Mouse (Mus musculus) kidney, embryonic 15.5 days (tissue): Measurements from ENCODE around the gene Ttc39b. TPM values are rescaled to one million over a fixed set of nuclear protein-coding genes. Genes with fewer than 3 reads are reported as not detected.

Source experiments
- ATAC-seq: fragments of 200-750 bp; cut with Nextera tagmentation; replicated peaks from 2 replicates; pipeline ENCODE4 v1.8.0; 2017; ENCODE audit warnings: moderate TSS enrichment; ENCODE audit not compliant: low FRiP score
- H3K27ac ChIP-seq: fragments of 300-500 bp; sonication (generic); 2 replicates; pipeline ENCODE4 v1.5.1; 2015; ENCODE audit warnings: mild to moderate bottlenecking, inconsistent platforms
- H3K27me3 ChIP-seq: fragments of 300-500 bp; sonication (generic); 2 replicates; pipeline ENCODE4 v1.6.1; 2015; ENCODE audit warnings: inconsistent platforms
- H3K36me3 ChIP-seq: fragments of 300-500 bp; sonication (generic); 2 replicates; pipeline ENCODE4 v1.6.1; 2015; ENCODE audit warnings: inconsistent platforms
- H3K4me1 ChIP-seq: fragments of 300-500 bp; sonication (generic); 2 replicates; pipeline ENCODE4 v1.6.1; 2015; ENCODE audit warnings: inconsistent platforms
- H3K4me2 ChIP-seq: fragments of 300-500 bp; sonication (generic); 2 replicates; pipeline ENCODE4 v1.6.1; 2015; ENCODE audit warnings: moderate library complexity, mild to moderate bottlenecking, inconsistent platforms
- H3K4me3 ChIP-seq: fragments of 300-500 bp; sonication (generic); replicated peaks from 2 replicates; pipeline ENCODE4 v1.5.1; 2015; ENCODE audit warnings: mild to moderate bottlenecking, inconsistent platforms
- H3K9ac ChIP-seq: fragments of 300-500 bp; sonication (generic); 2 replicates; pipeline ENCODE4 v1.6.1; 2015; ENCODE audit warnings: mild to moderate bottlenecking, inconsistent platforms
- H3K9me3 ChIP-seq: fragments of 300-500 bp; sonication (generic); replicated peaks from 2 replicates; pipeline ENCODE4 v1.6.1; 2016; ENCODE audit warnings: inconsistent platforms
- WGBS: fragments of 180-500 bp; shearing (Covaris S2); methylation state at CpG from one replicate; pipeline ENCODE4 v1.1.7; 2015; ENCODE audit warnings: mixed read lengths; 5-methylcytosine and 5-hydroxymethylcytosine counted together
- polyA plus RNA-seq: library from polyadenylated mRNA; unstranded; fragments of >200 nt; fragmentation: Nextera tagmentation; extraction: Ambion mirVana; gene quantifications from 2 replicates; pipeline ENCODE4 v1.2.1, GENCODE M21; 2015

Ttc39b gene
- polyA plus RNA-seq, 1 experiment from 2014 or later = 2.0 TPM

DNA sequence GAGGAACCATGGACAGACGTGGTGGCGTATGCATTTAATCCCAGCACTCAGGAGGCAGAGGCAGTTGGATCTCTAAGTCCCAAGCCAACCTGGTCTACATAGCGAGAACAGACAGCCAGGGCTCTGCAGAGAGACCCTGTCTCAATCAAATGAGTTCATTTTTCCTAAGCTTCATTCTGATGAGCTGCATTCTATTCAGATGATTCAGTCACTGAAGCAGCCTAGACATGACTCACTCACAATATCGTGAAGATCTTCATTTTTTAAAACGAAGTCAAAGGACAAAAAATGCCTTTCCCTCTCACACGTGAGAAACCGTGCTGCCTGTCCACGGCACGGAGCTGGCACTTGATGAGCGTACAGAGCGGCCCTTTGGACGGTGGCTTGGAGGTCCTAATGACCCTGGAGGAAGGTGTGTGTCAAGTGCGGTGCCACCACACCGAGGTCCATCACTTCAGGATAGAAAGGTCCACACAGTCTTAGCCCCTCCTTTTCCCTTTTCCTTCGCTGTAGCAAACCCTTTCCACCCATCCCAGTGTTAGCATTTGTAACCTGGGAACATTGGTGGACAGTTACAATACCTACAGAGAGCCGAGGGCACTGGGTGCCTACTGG, 21.8 kb downstream of the Ttc39b start:
- no peak overlapping the region for H3K4me2 ChIP-seq
- no peaks in the 10 kb centered on the region for H3K27me3 ChIP-seq
- 88% methylated on average over 16 of the region's 16 CpGs for WGBS
- H3K9me3 ChIP-seq = no peaks in the 10 kb centered on the region
- H3K4me3 ChIP-seq = no peak overlapping the region
- ATAC-seq = no peak
- peaks cover 10% of the 10 kb centered on the region; the same call in 1 of the 2 replicates for H3K4me1 ChIP-seq
- no peak overlapping the region for H3K9ac ChIP-seq
- H3K36me3 ChIP-seq = no peaks in the 10 kb centered on the region
- H3K27ac ChIP-seq = no peak overlapping the region

DNA sequence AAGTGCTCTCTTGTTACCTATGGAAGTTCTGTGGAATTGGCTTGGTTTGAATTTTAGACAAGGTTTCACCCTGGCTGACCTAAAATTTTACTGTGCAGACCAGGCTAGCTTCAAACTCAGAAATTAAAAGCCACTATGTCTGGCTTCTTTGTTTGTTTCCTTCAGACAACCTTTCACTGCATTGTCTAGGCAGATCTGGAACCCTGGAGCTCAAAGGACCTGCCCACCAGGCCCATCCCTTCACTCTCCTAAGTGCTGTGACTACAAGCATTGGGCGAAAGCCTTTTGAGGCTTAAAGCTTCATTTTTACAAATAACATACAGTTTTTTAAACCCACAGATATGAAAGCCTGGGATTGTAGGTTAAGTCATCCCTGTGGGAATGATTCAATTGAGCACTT, 22.3 kb downstream of the Ttc39b start:
- no peak for ATAC-seq
- H3K4me1 ChIP-seq = peaks cover 10% of the 10 kb centered on the region; the same call in 1 of the 2 replicates
- no peak overlapping the region for H3K9ac ChIP-seq
- 97% methylated on average over 1 of the region's 1 CpGs for WGBS
- no peak overlapping the region for H3K27ac ChIP-seq
- no peaks in the 10 kb centered on the region for H3K9me3 ChIP-seq
- H3K36me3 ChIP-seq = no peaks in the 10 kb centered on the region
- no peaks in the 10 kb centered on the region for H3K27me3 ChIP-seq
- no peak overlapping the region for H3K4me2 ChIP-seq
- no peak overlapping the region for H3K4me3 ChIP-seq

DNA sequence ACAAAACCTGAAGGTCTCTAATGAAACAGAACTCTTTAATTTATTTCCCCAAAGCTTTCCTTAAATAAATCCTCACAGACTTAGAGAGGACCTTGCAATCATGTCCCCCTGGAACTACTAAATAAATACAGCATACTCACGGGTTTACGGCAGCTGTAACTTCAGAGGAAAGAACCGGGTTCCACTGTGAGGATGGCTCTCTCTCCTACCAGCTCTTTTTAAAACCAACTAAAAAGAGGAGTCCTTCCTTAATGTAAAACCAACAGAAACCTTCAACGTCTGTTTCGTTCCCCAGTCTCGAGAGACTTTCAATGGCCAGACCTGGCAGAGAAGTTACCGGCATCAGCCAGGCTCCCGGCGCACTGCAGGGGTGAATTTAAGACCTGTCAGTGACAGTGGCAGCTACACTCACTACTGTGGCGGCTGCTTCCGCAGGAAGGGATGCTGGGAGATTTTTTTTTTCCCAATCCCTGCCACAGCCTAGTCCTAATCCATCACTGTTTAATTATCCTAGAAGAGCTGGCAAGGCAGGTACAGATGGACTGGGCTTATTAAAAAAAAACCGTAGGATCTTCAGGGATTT, 39.2 kb downstream of the Ttc39b start:
- 2% methylated on average over 12 of the region's 12 CpGs for WGBS
- H3K9ac ChIP-seq = peak overlapping the region; percentile 5; the same call in 1 of the 2 replicates
- peaks cover 25% of the 10 kb centered on the region for H3K4me1 ChIP-seq
- peak overlapping the region; percentile 67 for H3K4me2 ChIP-seq
- H3K27ac ChIP-seq = no peak overlapping the region
- H3K36me3 ChIP-seq = no peaks in the 10 kb centered on the region
- ATAC-seq = peak; percentile 52; the same call in 1 of the 2 replicates
- H3K4me3 ChIP-seq = peak overlapping the region; percentile 39
- no peaks in the 10 kb centered on the region for H3K9me3 ChIP-seq
- 0 out of 2 replicates have a peak, but pooled peaks cover 3% of the 10 kb centered on the region for H3K27me3 ChIP-seq

DNA sequence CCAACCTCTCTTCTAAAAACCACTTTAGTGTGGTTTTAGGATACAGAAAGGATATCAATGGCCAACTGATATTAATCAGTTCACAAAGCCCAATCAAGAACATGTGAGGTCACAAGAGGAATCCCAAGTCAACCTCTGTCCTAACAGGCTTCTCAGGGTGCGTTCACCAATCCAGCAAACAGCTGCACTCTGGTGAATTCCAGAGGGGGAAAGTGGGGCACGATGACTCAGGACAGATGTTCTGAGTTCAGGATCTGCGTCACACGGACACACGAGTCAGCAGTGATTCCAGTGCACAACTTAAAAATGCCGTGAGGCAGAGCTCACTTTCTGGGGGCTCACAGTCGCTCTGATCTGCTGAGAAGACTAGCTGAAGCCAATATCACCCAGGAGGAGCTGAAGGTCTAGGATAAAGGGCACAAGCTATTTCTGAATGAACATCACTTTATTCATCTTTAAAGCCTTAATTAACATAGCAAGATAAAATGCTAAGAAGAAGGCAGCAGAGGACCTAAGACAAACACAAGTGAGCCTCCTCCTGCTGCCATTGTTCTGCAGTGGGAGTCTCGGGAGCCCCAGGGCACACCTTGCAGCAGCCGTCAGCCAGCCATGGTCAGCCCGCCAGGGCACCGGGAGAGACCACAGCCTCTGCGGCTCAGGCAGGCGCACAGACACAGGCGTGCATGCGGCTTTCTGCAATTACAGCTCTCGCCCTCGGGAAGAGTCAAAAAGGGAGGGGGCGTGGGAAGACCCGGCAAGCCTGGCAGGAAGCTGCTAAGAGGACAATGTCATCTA, 39.9 kb downstream of the Ttc39b start:
- Histone ChIP-seq H3K9ac (peak overlapping the region; percentile 5; the same call in 1 of the 2 replicates), H3K4me3 (peak overlapping the region; percentile 39), H3K36me3 (no peaks in the 10 kb centered on the region), H3K4me2 (peak overlapping the region; percentile 67), H3K4me1 (peaks cover 25% of the 10 kb centered on the region), H3K27me3 (0 out of 2 replicates have a peak, but pooled peaks cover 3% of the 10 kb centered on the region), H3K27ac (no peak overlapping the region), H3K9me3 (no peaks in the 10 kb centered on the region)
- ATAC-seq = peak; percentile 79
- WGBS = 20% methylated on average over 19 of the region's 19 CpGs

DNA sequence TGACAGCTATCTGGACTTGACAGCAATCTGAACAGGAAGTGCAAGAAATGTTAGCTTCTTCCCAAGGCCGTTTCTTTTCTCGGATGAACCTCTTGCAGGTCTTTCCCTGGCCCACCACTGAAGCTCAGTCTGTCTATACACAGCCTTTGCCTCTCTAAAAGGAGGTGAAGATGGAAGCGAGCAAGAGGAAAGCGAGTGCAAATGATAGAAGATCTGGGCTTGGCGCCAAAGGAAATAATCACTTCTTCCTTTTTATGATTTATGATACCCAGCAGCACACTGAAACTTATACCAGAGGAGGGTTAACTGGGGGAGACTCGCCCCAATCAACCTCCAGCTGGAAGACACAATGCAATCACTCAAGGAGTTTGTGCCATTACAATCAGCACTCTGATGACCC, 41.6 kb downstream of the Ttc39b start:
- Histone ChIP-seq H3K36me3 (no peaks in the 10 kb centered on the region), H3K9me3 (no peaks in the 10 kb centered on the region), H3K9ac (no peak overlapping the region), H3K4me3 (no peak overlapping the region), H3K27ac (no peak overlapping the region), H3K4me2 (no peak overlapping the region), H3K27me3 (0 out of 2 replicates have a peak, but pooled peaks cover 3% of the 10 kb centered on the region), H3K4me1 (peaks cover 25% of the 10 kb centered on the region)
- peak; percentile 50; the same call in 1 of the 2 replicates for ATAC-seq
- 30% methylated on average over 6 of the region's 6 CpGs for WGBS

DNA sequence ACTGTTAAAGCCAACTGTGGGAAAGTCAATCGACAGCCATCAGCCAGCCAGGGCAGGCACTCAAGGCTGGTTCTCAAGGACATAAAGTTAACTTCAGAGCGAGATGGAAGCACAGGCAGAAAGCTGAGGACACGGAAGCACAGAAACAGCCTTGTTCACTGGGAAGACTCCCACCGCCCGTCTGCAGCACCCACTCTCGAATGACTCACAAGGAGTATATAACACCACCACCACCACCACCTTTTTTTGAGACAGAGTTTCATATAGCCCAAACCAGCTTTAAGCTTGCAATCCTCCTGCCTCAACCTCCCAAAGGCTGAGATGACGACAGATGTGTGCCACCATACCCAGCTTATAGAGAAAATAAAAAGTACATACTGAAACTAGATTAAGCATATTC, 44.8 kb downstream of the Ttc39b start:
- 82% methylated on average over 7 of the region's 7 CpGs for WGBS
- H3K9ac ChIP-seq = no peak overlapping the region
- H3K27me3 ChIP-seq = 0 out of 2 replicates have a peak, but pooled peaks cover 6% of the 10 kb centered on the region
- no peaks in the 10 kb centered on the region for H3K9me3 ChIP-seq
- no peak overlapping the region for H3K4me2 ChIP-seq
- peaks cover 14% of the 10 kb centered on the region for H3K4me1 ChIP-seq
- H3K4me3 ChIP-seq = no peak overlapping the region
- no peak for ATAC-seq
- H3K36me3 ChIP-seq = no peaks in the 10 kb centered on the region
- no peak overlapping the region for H3K27ac ChIP-seq

DNA sequence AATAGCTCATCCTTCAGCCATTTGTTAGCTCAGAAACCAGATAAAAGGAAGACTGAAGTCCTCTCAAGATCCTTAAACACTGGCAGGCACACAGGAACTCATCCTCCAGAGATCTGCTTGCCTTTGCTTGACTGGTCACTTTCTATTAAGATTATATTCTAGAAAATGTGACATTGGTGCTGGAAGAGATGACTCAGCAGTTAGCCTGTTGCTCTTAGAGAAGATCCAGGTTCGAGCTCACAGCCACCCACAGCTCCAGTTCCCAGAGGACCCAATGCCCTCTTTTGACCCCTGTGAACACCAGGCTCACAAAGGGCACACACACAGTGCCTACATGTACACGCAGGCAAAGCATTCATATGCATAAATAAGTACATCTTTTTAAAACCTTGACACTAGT, 49.8 kb downstream of the Ttc39b start:
- Histone ChIP-seq H3K9ac (no peak overlapping the region), H3K4me3 (no peak overlapping the region), H3K27me3 (0 out of 2 replicates have a peak, but pooled peaks cover 3% of the 10 kb centered on the region), H3K36me3 (no peaks in the 10 kb centered on the region), H3K27ac (no peak overlapping the region), H3K4me1 (no peaks in the 10 kb centered on the region), H3K9me3 (no peaks in the 10 kb centered on the region), H3K4me2 (no peak overlapping the region)
- 66% methylated on average over 2 of the region's 2 CpGs for WGBS
- no peak for ATAC-seq

DNA sequence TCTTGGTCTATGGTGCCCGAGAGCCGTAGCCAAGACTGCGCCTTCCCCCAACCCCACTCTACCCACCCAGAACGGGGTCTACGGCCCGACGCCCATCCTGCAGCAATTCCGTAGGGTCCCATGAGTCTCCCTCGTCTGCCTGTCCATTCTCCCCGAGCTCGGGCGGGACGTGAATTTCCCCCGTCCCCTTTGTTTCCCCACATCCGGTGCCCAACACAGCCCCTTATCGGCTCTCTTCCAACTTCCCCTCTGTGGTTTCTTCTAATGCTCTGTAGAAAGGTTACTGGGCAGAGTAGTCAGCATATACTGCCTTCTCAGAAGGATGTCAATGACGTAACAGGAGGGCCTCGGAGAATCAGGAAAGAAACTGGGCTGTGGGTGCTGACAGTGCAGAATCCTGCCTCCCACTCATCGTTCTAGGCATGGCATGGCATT, 50.4 kb downstream of the Ttc39b start:
- H3K4me1 ChIP-seq = no peaks in the 10 kb centered on the region
- H3K27me3 ChIP-seq = 0 out of 2 replicates have a peak, but pooled peaks cover 3% of the 10 kb centered on the region
- H3K9ac ChIP-seq = no peak overlapping the region
- no peak overlapping the region for H3K4me2 ChIP-seq
- no peak for ATAC-seq
- H3K9me3 ChIP-seq = no peaks in the 10 kb centered on the region
- no peak overlapping the region for H3K4me3 ChIP-seq
- 87% methylated on average over 19 of the region's 19 CpGs for WGBS
- no peaks in the 10 kb centered on the region for H3K36me3 ChIP-seq
- no peak overlapping the region for H3K27ac ChIP-seq

DNA sequence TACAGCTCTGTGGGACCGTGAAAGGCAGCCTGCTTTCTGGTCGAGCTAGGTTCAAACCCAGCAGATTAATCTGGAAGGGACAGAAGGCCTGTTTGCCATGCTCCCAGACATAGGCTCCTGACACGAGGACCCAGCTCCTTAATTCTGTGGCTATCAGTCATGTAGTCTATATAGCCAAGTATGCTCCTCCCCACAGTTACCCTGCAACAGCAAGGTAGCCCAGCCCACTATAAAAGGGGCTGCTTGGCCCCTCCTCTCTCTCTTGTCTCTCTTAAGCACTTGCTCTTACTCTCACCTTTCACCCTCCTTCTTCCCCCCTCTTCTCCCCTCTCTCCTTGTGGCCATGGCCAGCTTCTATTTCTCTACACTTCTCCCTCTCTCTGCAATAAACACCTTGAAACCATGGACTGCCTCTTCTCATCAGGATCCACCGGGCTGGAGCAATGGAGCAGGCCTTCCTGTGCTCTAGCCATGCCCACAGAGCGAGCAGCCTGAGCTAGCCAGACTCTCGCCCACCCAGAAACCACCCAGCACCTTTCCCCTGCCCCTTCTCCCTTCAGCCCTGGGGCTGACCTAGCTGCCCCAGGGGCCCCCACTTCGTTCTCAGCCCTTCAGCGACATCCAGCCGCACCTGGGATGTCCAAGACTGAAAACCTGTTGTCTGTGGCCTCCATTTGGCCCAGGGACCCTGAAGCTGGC, 51.0 kb downstream of the Ttc39b start:
- Histone ChIP-seq H3K27ac (no peak overlapping the region), H3K36me3 (no peaks in the 10 kb centered on the region), H3K27me3 (0 out of 2 replicates have a peak, but pooled peaks cover 3% of the 10 kb centered on the region), H3K9me3 (no peaks in the 10 kb centered on the region), H3K9ac (no peak overlapping the region), H3K4me1 (no peaks in the 10 kb centered on the region), H3K4me3 (no peak overlapping the region), H3K4me2 (no peak overlapping the region)
- ATAC-seq = no peak
- WGBS = 80% methylated on average over 9 of the region's 9 CpGs

DNA sequence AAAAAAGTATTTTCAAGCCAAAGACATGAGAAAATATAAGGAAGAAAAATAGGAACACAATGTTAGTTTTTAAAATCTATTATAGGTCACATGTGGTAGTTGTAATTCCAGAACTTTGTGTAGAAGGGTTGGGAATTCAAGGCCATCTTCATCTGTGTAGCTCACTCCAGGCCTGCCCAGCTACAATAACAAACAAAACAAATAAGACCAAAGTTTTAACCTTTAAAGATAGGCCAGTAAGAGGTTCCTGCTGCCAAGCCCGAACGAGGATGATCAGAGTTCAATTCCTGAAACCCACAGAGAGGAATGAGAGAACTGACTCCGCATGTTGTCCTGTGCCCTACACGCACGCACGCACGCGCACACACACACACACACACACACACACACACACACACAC, 53.6 kb downstream of the Ttc39b start:
- H3K27me3 ChIP-seq = no peaks in the 10 kb centered on the region
- 96% methylated on average over 8 of the region's 8 CpGs for WGBS
- no peak for ATAC-seq
- H3K4me1 ChIP-seq = no peaks in the 10 kb centered on the region
- no peaks in the 10 kb centered on the region for H3K9me3 ChIP-seq
- no peaks in the 10 kb centered on the region for H3K36me3 ChIP-seq
- H3K9ac ChIP-seq = no peak overlapping the region
- no peak overlapping the region for H3K4me3 ChIP-seq
- H3K27ac ChIP-seq = no peak overlapping the region
- no peak overlapping the region for H3K4me2 ChIP-seq

DNA sequence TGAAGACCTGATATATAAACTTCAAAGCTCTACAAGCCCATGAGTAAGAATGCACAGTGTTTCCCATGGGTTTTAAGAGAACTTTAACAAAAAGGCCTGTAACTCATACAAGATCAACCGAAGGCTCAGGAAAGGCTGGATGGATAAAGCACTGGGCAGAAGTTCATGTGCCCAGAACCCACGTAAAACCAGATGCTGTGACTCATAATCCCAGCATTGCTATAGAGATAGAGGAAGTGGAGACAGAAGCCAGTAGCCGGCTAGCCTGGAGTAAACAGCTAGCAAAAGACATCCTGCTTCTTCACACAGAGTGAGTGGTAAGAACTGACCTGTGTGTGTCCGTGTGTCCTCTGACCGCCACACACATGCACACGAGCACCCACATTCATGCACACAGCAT, 54.4 kb downstream of the Ttc39b start:
- Histone ChIP-seq H3K4me1 (no peaks in the 10 kb centered on the region), H3K9ac (no peak overlapping the region), H3K4me3 (no peak overlapping the region), H3K27ac (no peak overlapping the region), H3K27me3 (no peaks in the 10 kb centered on the region), H3K36me3 (no peaks in the 10 kb centered on the region), H3K4me2 (no peak overlapping the region), H3K9me3 (no peaks in the 10 kb centered on the region)
- no peak for ATAC-seq
- WGBS = 80% methylated on average over 6 of the region's 6 CpGs
